Mouse (Mus musculus): ENCODE data around the gene Tcea3.

DNA sequence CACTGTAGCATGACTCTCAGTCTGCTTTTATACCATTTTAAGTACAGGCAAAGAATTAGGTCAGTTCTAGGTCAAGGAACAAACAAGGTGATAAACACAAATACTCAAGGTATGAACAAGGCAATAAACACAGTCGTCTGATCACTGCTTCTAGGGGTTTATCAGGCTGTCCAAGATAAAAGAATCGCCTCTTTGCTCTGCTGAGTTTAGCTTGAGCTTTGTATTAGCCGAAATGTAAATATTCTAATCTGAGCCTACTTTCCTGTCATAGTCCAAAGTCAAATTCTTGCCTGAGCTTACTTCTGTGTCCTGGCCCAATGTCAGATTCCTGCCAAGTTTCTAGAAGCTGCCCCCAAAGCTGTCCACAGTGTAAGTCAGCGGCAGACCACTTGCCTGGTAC is 54.9 kb downstream of the Tcea3 start:
- TF ChIP-seq TAL1 (conservative IDR thresholded peaks at IDR 0.05; ENCODE audit: low read depth, low read length) (no peak), CTCF (IDR thresholded peaks at IDR 0.05; ENCODE audit: low read depth, low read length) (no peak), POLR2AphosphoS5 (IDR thresholded peaks at IDR 0.05; ENCODE audit: insufficient replicate concordance, low read depth, low read length) (no peak)
